Mouse (Mus musculus): ENCODE measurements at regions not wholly inside any gene's neighbourhood (a gene's known extent, or its start where the extent isn't known, plus 50 kb on each side); places are given as distances from the start of the nearest gene placed in this dataset.

DNA sequence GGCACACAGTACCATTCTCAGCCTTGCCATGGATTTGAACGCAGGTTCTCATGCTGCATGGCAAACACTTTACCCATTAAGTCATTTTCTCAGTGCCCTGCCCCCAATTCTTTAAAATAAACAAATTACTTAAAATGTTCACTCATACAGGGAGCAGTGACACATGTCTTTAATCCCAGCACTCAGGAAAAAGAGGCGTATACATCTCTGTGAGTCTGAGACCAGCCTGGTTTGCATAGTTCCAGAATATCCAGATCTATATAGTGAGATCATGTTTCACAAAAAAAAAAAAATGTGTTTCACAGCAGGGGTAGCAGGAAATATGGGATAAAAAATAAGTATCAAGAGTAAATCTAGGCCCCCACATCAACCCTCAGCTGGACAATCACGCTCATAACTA is 191.5 kb downstream of the Rps12 start:
- Histone ChIP-seq H3K9ac (ENCODE audit: low read depth, low read length) (no peak overlapping the region), H3K4me2 (replicated peaks; ENCODE audit: low read depth) (no peak overlapping the region), H3K4me1 (replicated peaks; ENCODE audit: control insufficient read depth, insufficient read depth, low read length) (no peaks in the 10 kb centered on the region), H3K4me3 (ENCODE audit: low read depth, low read length) (no peak overlapping the region), H3K36me3 (ENCODE audit: control insufficient read depth, insufficient read depth) (no peaks in the 10 kb centered on the region), H3K27me3 (replicated peaks; ENCODE audit: control insufficient read depth, insufficient read depth, low read length) (no peaks in the 10 kb centered on the region), H3K27ac (ENCODE audit: low read depth, low read length) (no peak overlapping the region), H3K9me3 (ENCODE audit: control insufficient read depth) (no peaks in the 10 kb centered on the region)
- WGBS: 75% methylated on average over 3 of the region's 3 CpGs
- no peak for TF ChIP-seq CTCF (IDR thresholded peaks at IDR 0.05; ENCODE audit: low read depth)
- no peak for ATAC-seq

DNA sequence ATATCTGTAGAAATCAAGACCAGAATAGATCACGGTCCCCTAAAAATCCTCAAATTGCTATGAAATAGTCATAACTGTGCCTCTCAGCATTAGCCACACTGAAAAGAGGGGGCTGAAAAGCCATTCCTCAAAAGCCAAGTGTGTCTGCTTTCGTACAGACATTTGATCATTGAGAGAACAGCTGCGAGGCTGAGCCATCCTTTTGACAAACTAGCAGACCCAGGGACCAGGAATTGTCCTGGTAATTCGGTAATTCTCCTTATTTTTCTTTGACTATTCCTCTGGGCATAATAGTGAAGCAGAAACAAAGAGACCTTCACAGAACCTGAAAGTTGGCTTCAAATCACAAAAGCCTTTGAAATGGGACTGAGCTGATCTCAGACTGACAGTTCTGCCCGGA is 206.8 kb downstream of the Rps12 start:
- Histone ChIP-seq H3K27ac (ENCODE audit: low read depth, low read length) (no peak overlapping the region), H3K4me3 (ENCODE audit: low read depth, low read length) (no peak overlapping the region), H3K4me1 (replicated peaks; ENCODE audit: control insufficient read depth, insufficient read depth, low read length) (no peaks in the 10 kb centered on the region), H3K27me3 (replicated peaks; ENCODE audit: control insufficient read depth, insufficient read depth, low read length) (no peaks in the 10 kb centered on the region), H3K4me2 (replicated peaks; ENCODE audit: low read depth) (no peak overlapping the region), H3K9me3 (ENCODE audit: control insufficient read depth) (no peaks in the 10 kb centered on the region), H3K36me3 (ENCODE audit: control insufficient read depth, insufficient read depth) (no peaks in the 10 kb centered on the region), H3K9ac (ENCODE audit: low read depth, low read length) (no peak overlapping the region)
- no peak for TF ChIP-seq CTCF (IDR thresholded peaks at IDR 0.05; ENCODE audit: low read depth)
- 75% methylated on average over 5 of the region's 5 CpGs for WGBS
- no peak for ATAC-seq

DNA sequence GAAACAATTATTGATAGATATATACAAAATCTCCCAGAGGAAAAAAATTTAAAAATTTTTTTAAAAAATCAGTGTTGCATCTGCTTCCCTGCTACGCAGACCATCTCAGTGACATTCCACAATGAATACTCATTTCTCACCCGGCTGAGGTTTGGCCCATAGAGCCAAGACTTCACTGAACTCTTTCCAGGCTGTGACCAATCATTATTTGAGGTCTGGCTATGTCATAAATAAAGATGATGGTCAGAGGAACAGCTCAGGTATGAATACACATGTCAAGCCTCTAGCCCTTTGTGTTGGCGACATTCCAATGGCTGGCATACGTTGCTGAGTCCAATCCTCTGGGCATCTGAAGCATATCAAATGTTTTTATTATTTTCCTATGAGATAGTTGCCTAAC is 216.1 kb downstream of the Rps12 start:
- Histone ChIP-seq H3K4me2 (replicated peaks; ENCODE audit: low read depth) (no peak overlapping the region), H3K4me1 (replicated peaks; ENCODE audit: control insufficient read depth, insufficient read depth, low read length) (no peaks in the 10 kb centered on the region), H3K36me3 (ENCODE audit: control insufficient read depth, insufficient read depth) (no peaks in the 10 kb centered on the region), H3K9ac (ENCODE audit: low read depth, low read length) (no peak overlapping the region), H3K9me3 (ENCODE audit: control insufficient read depth) (no peaks in the 10 kb centered on the region), H3K27me3 (replicated peaks; ENCODE audit: control insufficient read depth, insufficient read depth, low read length) (no peaks in the 10 kb centered on the region), H3K4me3 (ENCODE audit: low read depth, low read length) (no peak overlapping the region), H3K27ac (ENCODE audit: low read depth, low read length) (no peak overlapping the region)
- no peak for TF ChIP-seq CTCF (IDR thresholded peaks at IDR 0.05; ENCODE audit: low read depth)
- WGBS: 77% methylated on average over 4 of the region's 4 CpGs
- ATAC-seq: no peak

DNA sequence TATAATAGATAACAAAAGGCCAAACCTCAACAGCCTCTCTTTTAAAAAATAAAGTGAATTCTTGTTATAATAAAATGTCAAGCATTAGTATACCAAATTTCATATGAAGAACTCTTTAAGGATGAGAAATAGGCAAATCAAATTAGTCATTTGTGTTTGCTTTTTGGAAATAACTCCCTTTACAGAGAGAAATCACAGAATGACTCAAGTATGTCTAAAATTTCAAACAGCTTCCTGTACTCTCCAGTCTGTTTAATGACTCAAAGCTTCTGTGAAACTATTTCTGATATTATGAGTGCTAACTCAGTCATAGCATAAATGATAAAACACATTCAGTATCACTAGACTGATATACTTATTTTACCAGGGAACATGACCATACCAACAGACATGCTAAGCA is 217.7 kb downstream of the Rps12 start:
- Histone ChIP-seq H3K4me1 (replicated peaks; ENCODE audit: control insufficient read depth, insufficient read depth, low read length) (no peaks in the 10 kb centered on the region), H3K4me2 (replicated peaks; ENCODE audit: low read depth) (no peak overlapping the region), H3K9ac (ENCODE audit: low read depth, low read length) (no peak overlapping the region), H3K4me3 (ENCODE audit: low read depth, low read length) (no peak overlapping the region), H3K9me3 (ENCODE audit: control insufficient read depth) (no peaks in the 10 kb centered on the region), H3K36me3 (ENCODE audit: control insufficient read depth, insufficient read depth) (no peaks in the 10 kb centered on the region), H3K27me3 (replicated peaks; ENCODE audit: control insufficient read depth, insufficient read depth, low read length) (no peaks in the 10 kb centered on the region), H3K27ac (ENCODE audit: low read depth, low read length) (no peak overlapping the region)
- ATAC-seq: no peak
- TF ChIP-seq CTCF (IDR thresholded peaks at IDR 0.05; ENCODE audit: low read depth): no peak

DNA sequence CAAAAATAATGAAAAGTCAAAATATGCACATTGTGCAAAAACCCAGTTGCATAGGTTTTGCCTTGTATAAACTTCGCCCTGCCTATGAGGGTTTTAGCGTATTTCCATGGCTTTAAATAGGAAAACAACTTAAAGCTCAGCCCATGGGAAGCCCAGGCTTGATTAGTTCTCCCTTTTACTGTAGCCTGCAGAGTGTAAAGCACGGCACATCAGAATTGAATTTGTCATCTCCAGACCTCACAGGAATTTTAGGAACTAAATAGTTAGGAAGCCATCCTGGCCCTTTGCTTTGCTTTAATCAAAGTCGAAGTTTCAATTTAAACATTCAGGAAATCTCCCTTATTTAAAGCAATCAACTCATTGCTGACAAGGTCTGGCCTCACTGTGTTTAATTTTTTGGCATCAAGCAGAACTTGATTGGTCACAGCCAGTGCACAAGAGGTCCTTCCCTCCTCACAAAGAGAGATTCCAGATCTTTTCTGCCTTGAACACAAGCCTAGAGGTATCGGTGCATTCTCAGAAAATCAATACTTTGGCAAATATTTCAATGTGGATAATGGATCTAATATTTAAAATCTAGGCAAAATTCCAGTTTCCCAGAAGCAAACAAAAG is 211.8 kb upstream of the Eya4 start:
- TF ChIP-seq CTCF (IDR thresholded peaks at IDR 0.05; ENCODE audit: low read depth): no peak
- WGBS: 61% methylated on average over 5 of the region's 5 CpGs
- no peak for ATAC-seq

DNA sequence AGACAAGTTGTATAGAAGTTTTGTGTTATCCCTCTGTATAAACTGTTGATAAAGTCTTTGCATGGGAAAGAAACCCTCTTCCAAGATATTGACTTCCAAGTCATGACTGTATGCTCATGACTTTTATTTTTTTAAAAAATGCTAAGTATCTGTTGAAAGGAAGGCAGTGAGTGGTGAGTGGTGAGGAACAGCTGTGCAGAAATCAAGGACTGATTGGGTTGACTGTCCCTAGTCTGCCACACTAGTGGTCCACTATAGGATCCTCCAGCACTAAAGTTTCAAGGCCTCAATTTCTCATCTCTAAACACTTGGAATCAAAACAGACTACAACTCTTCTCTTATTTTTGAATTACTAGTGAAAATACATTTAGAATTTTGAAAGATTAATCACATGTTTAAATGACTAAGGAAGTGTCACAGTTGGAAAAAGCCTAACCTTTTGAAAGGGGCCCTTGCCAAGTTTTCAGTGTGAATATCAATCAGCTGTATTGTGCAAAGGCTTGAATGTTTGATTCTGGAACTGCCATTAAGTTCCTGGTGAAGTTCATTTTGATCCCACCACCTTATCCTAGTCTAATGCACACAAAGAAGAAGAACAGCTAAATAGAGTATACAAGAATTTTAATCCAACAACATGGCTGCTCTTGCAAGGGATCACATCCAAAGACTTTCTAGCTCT is 209.5 kb upstream of the Eya4 start:
- no peak overlapping the region for H3K4me2 ChIP-seq (replicated peaks; ENCODE audit: low read depth)
- H3K9ac ChIP-seq (ENCODE audit: low read depth, low read length): no peak overlapping the region
- no peak for TF ChIP-seq CTCF (IDR thresholded peaks at IDR 0.05; ENCODE audit: low read depth)
- ATAC-seq: no peak
- H3K4me1 ChIP-seq (replicated peaks; ENCODE audit: control insufficient read depth, insufficient read depth, low read length): no peaks in the 10 kb centered on the region
- H3K27me3 ChIP-seq (replicated peaks; ENCODE audit: control insufficient read depth, insufficient read depth, low read length): no peaks in the 10 kb centered on the region
- H3K9me3 ChIP-seq (ENCODE audit: control insufficient read depth): no peaks in the 10 kb centered on the region
- no peak overlapping the region for H3K27ac ChIP-seq (ENCODE audit: low read depth, low read length)
- H3K4me3 ChIP-seq (ENCODE audit: low read depth, low read length): no peak overlapping the region
- no peaks in the 10 kb centered on the region for H3K36me3 ChIP-seq (ENCODE audit: control insufficient read depth, insufficient read depth)

More for the DNA sequence above, 211.8 kb upstream of the Eya4 start:
- Histone ChIP-seq H3K4me2 (replicated peaks; ENCODE audit: low read depth) (no peak overlapping the region), H3K4me1 (replicated peaks; ENCODE audit: control insufficient read depth, insufficient read depth, low read length) (no peaks in the 10 kb centered on the region), H3K4me3 (ENCODE audit: low read depth, low read length) (no peak overlapping the region), H3K27ac (ENCODE audit: low read depth, low read length) (no peak overlapping the region), H3K27me3 (replicated peaks; ENCODE audit: control insufficient read depth, insufficient read depth, low read length) (no peaks in the 10 kb centered on the region), H3K36me3 (ENCODE audit: control insufficient read depth, insufficient read depth) (no peaks in the 10 kb centered on the region), H3K9me3 (ENCODE audit: control insufficient read depth) (no peaks in the 10 kb centered on the region), H3K9ac (ENCODE audit: low read depth, low read length) (no peak overlapping the region)

Measured in intestine, postnatal 0 days (tissue).